Mouse (Mus musculus) myocyte (in vitro differentiated cells): ENCODE measurements at regions not wholly inside any gene's neighbourhood (a gene's known extent, or its start where the extent isn't known, plus 50 kb on each side); places are given as distances from the start of the nearest gene placed in this dataset.
A peak's percentile ranks its signal among the peaks of the same experiment; 100 is the strongest.
"Not testable (repeated sequence)": the region's sequence is repeated elsewhere in the genome, so short reads cannot be mapped to it uniquely, and the experiment has no call there.

Source experiments
- H3K27me3 ChIP-seq: one replicate; pipeline ENCODE4 v1.6.1; 2011; ENCODE audit not compliant: control insufficient read depth, insufficient read depth, insufficient read length
- H3K36me3 ChIP-seq: one replicate; pipeline ENCODE4 v1.6.1; 2011; ENCODE audit not compliant: control insufficient read depth, insufficient read depth
- H3K4me2 ChIP-seq: one replicate; pipeline ENCODE4 v1.6.1; 2011; ENCODE audit warnings: low read depth, control low read depth
- H3K4me3 ChIP-seq: one replicate; pipeline ENCODE4 v1.5.1; 2011; ENCODE audit warnings: mild to moderate bottlenecking, control low read depth, moderate library complexity
- H3K79me2 ChIP-seq: one replicate; pipeline ENCODE4 v1.6.1; 2011; ENCODE audit not compliant: control insufficient read depth, insufficient read depth
- H3ac ChIP-seq: one replicate; pipeline ENCODE4 v1.6.1; 2011; ENCODE audit not compliant: control insufficient read depth, insufficient read length
- CEBPB ChIP-seq: IDR thresholded peaks from 2 replicates; pipeline ENCODE4 v1.6.1; 2011; ENCODE audit warnings: mild to moderate bottlenecking, moderate library complexity; ENCODE audit not compliant: poor library complexity, insufficient read depth, severe bottlenecking
- E2F4 ChIP-seq: IDR thresholded peaks from one replicate; pipeline ENCODE4 v1.6.1; 2011; ENCODE audit warnings: mild to moderate bottlenecking, control low read depth, moderate library complexity; ENCODE audit not compliant: insufficient read depth
- MAX ChIP-seq: IDR thresholded peaks from one replicate; pipeline ENCODE4 v1.6.1; 2011; ENCODE audit warnings: low read depth, mild to moderate bottlenecking, control low read depth
- MYOD1 ChIP-seq, 3 experiments: IDR thresholded peaks; one replicate each; pipeline ENCODE4 v1.6.1; 2011; ENCODE audit warnings: control low read depth in 2 of 3, low read depth in 2 of 3, mild to moderate bottlenecking in 2 of 3, moderate library complexity in 1 of 3; ENCODE audit not compliant: insufficient read length in 2 of 3, control insufficient read depth in 1 of 3
- MYOG ChIP-seq, 3 experiments: IDR thresholded peaks; one replicate each; pipeline ENCODE4 v1.6.1; 2011; ENCODE audit warnings: control low read depth in 2 of 3, low read depth in 2 of 3, mild to moderate bottlenecking in 2 of 3; ENCODE audit not compliant: insufficient read length in 2 of 3, control insufficient read depth in 1 of 3, insufficient read depth in 1 of 3
- POLR2A ChIP-seq: IDR thresholded peaks from one replicate; pipeline ENCODE4 v1.6.1; 2011; ENCODE audit warnings: low read depth, mild to moderate bottlenecking, control low read depth, moderate library complexity; ENCODE audit not compliant: insufficient read length
- POLR2AphosphoS2 ChIP-seq: IDR thresholded peaks from one replicate; pipeline ENCODE4 v1.6.1; 2011; ENCODE audit warnings: low read depth, control low read depth; ENCODE audit not compliant: insufficient read length
- REST ChIP-seq: IDR thresholded peaks from one replicate; pipeline ENCODE4 v1.6.1; 2011; ENCODE audit warnings: mild to moderate bottlenecking, control low read depth, moderate library complexity; ENCODE audit not compliant: insufficient read depth, insufficient read length
- SRF ChIP-seq: IDR thresholded peaks from one replicate; pipeline ENCODE4 v1.6.1; 2011; ENCODE audit warnings: low read depth; ENCODE audit not compliant: control insufficient read depth, insufficient read length
- TCF12 ChIP-seq: IDR thresholded peaks from one replicate; pipeline ENCODE4 v1.6.1; 2011; ENCODE audit warnings: mild to moderate bottlenecking, control low read depth; ENCODE audit not compliant: poor library complexity, insufficient read depth, severe bottlenecking
- TCF3 ChIP-seq: IDR thresholded peaks from one replicate; pipeline ENCODE4 v1.6.1; 2011; ENCODE audit warnings: low read depth, control low read depth; ENCODE audit not compliant: insufficient read length
- USF1 ChIP-seq: IDR thresholded peaks from one replicate; pipeline ENCODE4 v1.6.1; 2011; ENCODE audit warnings: low read depth, mild to moderate bottlenecking, control low read depth, moderate library complexity

GRCm38 (mm10) chr10:96406306-96406705, 210.5 kb upstream of the Btg1 start:
- H3K27me3 ChIP-seq, result no peaks in the 10 kb centered on the region
- H3K4me3 ChIP-seq, result no peak overlapping the region
- TF ChIP-seq MYOG (IDR thresholded peaks at IDR 0.05; ENCODE audit: control insufficient read depth in 1 of 3, insufficient read depth in 1 of 3, insufficient read length in 2 of 3, low read depth in 2 of 3) (no peak), TCF3 (no peak), SRF (no peak), E2F4 (no peak), CEBPB (no peak), MYOD1 (IDR thresholded peaks at IDR 0.05; ENCODE audit: control insufficient read depth in 1 of 3, insufficient read length in 2 of 3, low read depth in 2 of 3) (no peak), TCF12 (no peak)

DNA sequence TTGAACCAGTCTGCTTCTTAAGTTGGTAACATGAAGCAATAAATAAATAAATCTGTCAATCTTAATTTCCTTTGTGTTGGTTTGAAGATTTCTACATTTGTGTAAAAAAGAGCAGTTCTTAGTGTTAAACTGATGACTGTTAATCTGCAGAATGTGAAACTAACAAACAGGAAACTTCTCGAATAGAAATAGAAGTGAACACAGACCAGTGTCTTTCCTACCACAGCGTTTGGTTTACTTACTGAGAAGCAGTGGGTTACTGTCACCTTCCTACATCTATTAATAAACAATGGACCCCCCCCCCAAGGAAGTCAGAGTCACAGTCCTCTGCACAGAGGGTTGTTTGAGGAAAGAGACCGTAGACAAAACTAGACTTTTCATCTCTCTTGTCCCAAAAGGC, 209.0 kb upstream of the Btg1 start:
- H3K4me3 ChIP-seq, result no peak overlapping the region
- no peak overlapping the region for H3K4me2 ChIP-seq
- H3ac ChIP-seq, result no peak overlapping the region
- TF ChIP-seq E2F4 (no peak), MYOD1 (IDR thresholded peaks at IDR 0.05; ENCODE audit: control insufficient read depth in 1 of 3, insufficient read length in 2 of 3, low read depth in 2 of 3) (no peak), REST (no peak), POLR2A (no peak), USF1 (no peak), SRF (no peak), CEBPB (no peak), MAX (no peak), POLR2AphosphoS2 (no peak), MYOG (IDR thresholded peaks at IDR 0.05; ENCODE audit: control insufficient read depth in 1 of 3, insufficient read depth in 1 of 3, insufficient read length in 2 of 3, low read depth in 2 of 3) (no peak)
- H3K27me3 ChIP-seq, result no peaks in the 10 kb centered on the region
- H3K36me3 ChIP-seq, result no peaks in the 10 kb centered on the region
- H3K79me2 ChIP-seq, result no peaks in the 10 kb centered on the region

More at GRCm38 (mm10) chr10:96406306-96406705, 210.5 kb upstream of the Btg1 start:
- H3K79me2 ChIP-seq, result no peaks in the 10 kb centered on the region
- no peak overlapping the region for H3K4me2 ChIP-seq
- no peaks in the 10 kb centered on the region for H3K36me3 ChIP-seq
- no peak overlapping the region for H3ac ChIP-seq

DNA sequence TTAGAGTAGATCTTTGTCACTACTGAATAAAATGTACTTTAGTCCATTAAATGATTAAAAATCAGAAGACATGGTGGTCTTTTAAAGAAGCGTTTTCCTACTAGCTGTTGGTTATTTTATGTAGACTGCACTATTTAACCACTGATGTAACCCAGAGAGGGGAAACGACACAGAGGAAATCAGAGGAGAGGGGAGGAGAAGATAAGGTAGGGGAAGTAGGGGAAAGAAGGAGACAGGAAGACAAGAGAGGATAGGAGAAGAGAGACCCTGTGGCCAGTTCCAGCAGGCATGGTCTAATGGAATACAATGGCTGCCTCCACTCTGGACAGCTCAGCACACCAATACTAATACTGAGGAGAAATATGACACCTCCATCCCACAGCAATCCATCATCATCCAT, 208.6 kb upstream of the Btg1 start:
- no peak overlapping the region for H3K4me3 ChIP-seq
- TF ChIP-seq MYOG (IDR thresholded peaks at IDR 0.05; ENCODE audit: control insufficient read depth in 1 of 3, insufficient read depth in 1 of 3, insufficient read length in 2 of 3, low read depth in 2 of 3) (no peak), MYOD1 (IDR thresholded peaks at IDR 0.05; ENCODE audit: control insufficient read depth in 1 of 3, insufficient read length in 2 of 3, low read depth in 2 of 3) (no peak), USF1 (no peak), TCF12 (no peak), E2F4 (no peak), MAX (no peak), POLR2AphosphoS2 (no peak), REST (no peak), TCF3 (no peak), CEBPB (no peak), SRF (no peak), POLR2A (no peak)
- H3K27me3 ChIP-seq, result no peaks in the 10 kb centered on the region
- no peak overlapping the region for H3K4me2 ChIP-seq
- H3K79me2 ChIP-seq, result no peaks in the 10 kb centered on the region
- H3K36me3 ChIP-seq, result no peaks in the 10 kb centered on the region
- no peak overlapping the region for H3ac ChIP-seq

GRCm38 (mm10) chr10:96410028-96410427, 206.8 kb upstream of the Btg1 start:
- no peaks in the 10 kb centered on the region for H3K27me3 ChIP-seq
- H3ac ChIP-seq, result no peak overlapping the region
- H3K4me3 ChIP-seq, result no peak overlapping the region
- no peaks in the 10 kb centered on the region for H3K36me3 ChIP-seq
- TF ChIP-seq CEBPB (peak; percentile 93), MAX (no peak), USF1 (no peak), TCF3 (no peak), MYOG (IDR thresholded peaks at IDR 0.05; ENCODE audit: control insufficient read depth in 1 of 3, insufficient read depth in 1 of 3, insufficient read length in 2 of 3, low read depth in 2 of 3) (no peak), E2F4 (no peak), MYOD1 (IDR thresholded peaks at IDR 0.05; ENCODE audit: control insufficient read depth in 1 of 3, insufficient read length in 2 of 3, low read depth in 2 of 3) (no peak)
- no peaks in the 10 kb centered on the region for H3K79me2 ChIP-seq
- H3K4me2 ChIP-seq, result peak overlapping the region; percentile 9

GRCm38 (mm10) chr10:96414807-96415206, 202.0 kb upstream of the Btg1 start:
- no peak overlapping the region for H3K4me2 ChIP-seq
- no peak overlapping the region for H3ac ChIP-seq
- no peaks in the 10 kb centered on the region for H3K79me2 ChIP-seq
- no peaks in the 10 kb centered on the region for H3K36me3 ChIP-seq
- TF ChIP-seq TCF3, result no peak
- TF ChIP-seq SRF, result no peak
- H3K4me3 ChIP-seq, result no peak overlapping the region
- no peaks in the 10 kb centered on the region for H3K27me3 ChIP-seq

DNA sequence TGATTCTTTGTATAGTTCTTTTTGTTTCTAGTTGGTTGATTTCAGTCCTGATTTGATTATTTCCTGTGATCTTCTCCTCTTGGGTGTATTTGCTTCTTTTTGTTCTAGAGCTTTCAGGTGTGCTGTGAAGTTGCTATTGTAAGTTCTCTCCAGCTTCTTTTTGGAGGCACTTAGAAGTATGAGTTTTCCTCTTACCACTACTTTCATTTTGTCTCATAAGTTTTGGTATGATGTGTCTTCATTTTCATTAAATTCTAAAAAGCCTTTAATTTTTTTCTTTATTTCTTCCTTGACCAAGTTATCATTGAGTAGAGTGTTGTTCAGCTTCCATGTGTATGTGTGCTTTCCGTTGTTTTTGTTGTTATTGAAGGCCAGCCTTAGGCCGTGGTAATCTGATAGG, 195.3 kb upstream of the Btg1 start:
- not testable (repeated sequence) for H3ac ChIP-seq, H3K36me3 ChIP-seq, H3K27me3 ChIP-seq, H3K4me2 ChIP-seq, H3K79me2 ChIP-seq, H3K4me3 ChIP-seq
